Mouse (Mus musculus): ENCODE measurements at regions not wholly inside any gene's neighbourhood (a gene's known extent, or its start where the extent isn't known, plus 50 kb on each side); places are given as distances from the start of the nearest gene placed in this dataset.

- no peak for TF ChIP-seq CTCF (IDR thresholded peaks at IDR 0.05; ENCODE audit: low read depth, low read length)
- no peak for TF ChIP-seq EP300 (IDR thresholded peaks at IDR 0.05; ENCODE audit: insufficient read depth, low read depth, low read length)
- TF ChIP-seq POLR2A (IDR thresholded peaks at IDR 0.05; ENCODE audit: insufficient read depth, low read length): no peak
Measured at GRCm38 (mm10) chr14:104855913-104856312, 321.2 kb downstream of the Rbm26 start.
